Mouse (Mus musculus) limb, embryonic 10.5 days (tissue): ENCODE measurements at regions not wholly inside any gene's neighbourhood (a gene's known extent, or its start where the extent isn't known, plus 50 kb on each side); places are given as distances from the start of the nearest gene placed in this dataset.

ENCODE experiments used
- DNase-seq: peaks from one replicate; pipeline ENCODE4 v3.0.0-alpha.2; 2017; ENCODE audit warnings: low spot score
- H3K27ac ChIP-seq: fragments of 300-500 bp; sonication (generic); 2 replicates; pipeline ENCODE4 v1.5.1; 2016; ENCODE audit warnings: mild to moderate bottlenecking
- H3K27me3 ChIP-seq: fragments of 300-500 bp; sonication (generic); 2 replicates; pipeline ENCODE4 v1.6.1; 2016; ENCODE audit warnings: low read depth, mild to moderate bottlenecking; ENCODE audit not compliant: poor library complexity, severe bottlenecking
- H3K36me3 ChIP-seq: fragments of 300-500 bp; sonication (generic); 2 replicates; pipeline ENCODE4 v1.6.1; 2016; ENCODE audit warnings: mild to moderate bottlenecking, moderate library complexity
- H3K4me1 ChIP-seq: fragments of 300-500 bp; sonication (generic); 2 replicates; pipeline ENCODE4 v1.6.1; 2016
- H3K4me3 ChIP-seq: fragments of 300-500 bp; sonication (generic); 2 replicates; pipeline ENCODE4 v1.5.1; 2016; ENCODE audit warnings: mild to moderate bottlenecking, moderate library complexity
- H3K9me3 ChIP-seq: fragments of 300-500 bp; sonication (generic); replicated peaks from 2 replicates; pipeline ENCODE4 v1.6.1; 2016; ENCODE audit warnings: mild to moderate bottlenecking
- WGBS: fragments of 180-500 bp; shearing (Covaris S2); methylation state at CpG from one replicate; pipeline ENCODE4 v1.1.7; 2016; 5-methylcytosine and 5-hydroxymethylcytosine counted together

DNA sequence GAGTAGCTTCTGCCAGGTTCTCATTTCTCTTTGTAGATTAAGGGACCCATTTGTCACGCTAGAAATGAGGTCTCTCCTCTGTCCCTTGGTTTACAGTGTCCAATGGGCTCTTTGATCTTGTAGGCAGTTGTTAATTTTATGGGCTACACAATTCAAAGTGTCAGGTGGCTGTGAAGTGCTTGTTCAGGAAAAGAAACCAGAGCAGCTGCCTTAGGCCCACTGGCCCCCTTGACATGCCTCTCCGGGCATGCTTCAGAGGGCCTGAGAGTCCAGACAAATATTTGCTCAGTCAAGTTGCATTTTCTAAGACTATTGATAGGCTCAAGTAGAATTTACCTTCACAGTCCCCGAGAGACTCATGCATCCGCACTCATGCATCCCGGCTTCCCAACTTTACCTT, 94.0 kb downstream of the Ackr3 start:
- peak overlapping the region; percentile 50; the same call in 1 of the 2 replicates for H3K27ac ChIP-seq
- 32% methylated on average over 5 of the region's 5 CpGs for WGBS
- DNase-seq: peak; percentile 56

DNA sequence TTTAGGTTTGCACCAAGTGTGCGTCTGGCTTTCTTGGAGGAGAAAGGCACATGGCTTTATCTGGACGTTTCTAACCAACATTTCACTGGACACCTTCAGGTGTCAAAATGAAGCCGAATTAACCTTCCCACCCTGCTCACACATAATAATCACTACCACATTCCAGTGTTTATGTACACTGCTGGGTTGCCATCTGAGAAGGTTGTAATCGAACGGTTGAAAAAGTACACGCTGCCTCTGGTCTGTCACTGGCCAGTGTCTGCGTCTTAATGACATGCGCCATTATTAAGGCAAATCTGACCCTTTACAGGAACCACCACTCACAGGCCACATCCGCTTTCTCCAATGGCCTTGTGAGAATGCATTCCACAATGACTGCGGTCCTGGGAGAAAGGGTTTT, 96.4 kb downstream of the Ackr3 start:
- peaks cover 26% of the 10 kb centered on the region for H3K27me3 ChIP-seq
- DNase-seq: peak; percentile 58

More for the DNA sequence above, 94.0 kb downstream of the Ackr3 start:
- Histone ChIP-seq H3K36me3 (no peaks in the 10 kb centered on the region), H3K4me1 (peaks cover 42% of the 10 kb centered on the region), H3K27me3 (peaks cover 43% of the 10 kb centered on the region), H3K4me3 (no peak overlapping the region), H3K9me3 (no peaks in the 10 kb centered on the region)

DNA sequence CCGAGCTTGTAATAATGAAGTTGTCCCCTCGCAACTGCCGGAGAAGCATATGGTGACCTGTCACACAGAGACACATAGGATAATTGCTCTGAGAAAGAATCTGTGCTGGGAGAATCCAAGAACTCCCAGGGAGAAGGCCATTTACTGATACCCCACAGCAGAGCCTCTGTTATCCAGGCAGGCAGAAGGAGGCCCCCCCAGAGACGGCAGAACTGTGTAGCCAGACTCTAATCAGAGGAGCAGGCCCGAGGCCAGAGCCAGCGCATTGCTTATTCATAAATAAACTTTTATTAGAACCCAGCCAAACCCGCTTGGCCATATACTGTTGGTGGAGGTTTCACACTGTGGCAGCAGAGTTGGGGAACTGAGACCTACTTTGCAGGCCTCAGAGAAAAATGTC, 100.6 kb downstream of the Ackr3 start:
- H3K4me1 ChIP-seq: peaks cover 26% of the 10 kb centered on the region
- peak overlapping the region; percentile 27; the same call in 1 of the 2 replicates for H3K27ac ChIP-seq
- no peaks in the 10 kb centered on the region; the same call in 1 of the 2 replicates for H3K9me3 ChIP-seq
- no peak overlapping the region for H3K4me3 ChIP-seq
- H3K27me3 ChIP-seq: 0 out of 2 replicates have a peak, but pooled peaks cover 5% of the 10 kb centered on the region
- H3K36me3 ChIP-seq: no peaks in the 10 kb centered on the region
- no peak for DNase-seq
- 36% methylated on average over 7 of the region's 7 CpGs for WGBS

More for the DNA sequence above, 96.4 kb downstream of the Ackr3 start:
- 32% methylated on average over 10 of the region's 10 CpGs for WGBS
- Histone ChIP-seq H3K4me1 (peaks cover 46% of the 10 kb centered on the region), H3K4me3 (no peak overlapping the region), H3K36me3 (no peaks in the 10 kb centered on the region), H3K9me3 (no peaks in the 10 kb centered on the region; the same call in 1 of the 2 replicates), H3K27ac (0 out of 2 replicates have a peak overlapping the region, but pooled peaks have one; percentile 75)

DNA sequence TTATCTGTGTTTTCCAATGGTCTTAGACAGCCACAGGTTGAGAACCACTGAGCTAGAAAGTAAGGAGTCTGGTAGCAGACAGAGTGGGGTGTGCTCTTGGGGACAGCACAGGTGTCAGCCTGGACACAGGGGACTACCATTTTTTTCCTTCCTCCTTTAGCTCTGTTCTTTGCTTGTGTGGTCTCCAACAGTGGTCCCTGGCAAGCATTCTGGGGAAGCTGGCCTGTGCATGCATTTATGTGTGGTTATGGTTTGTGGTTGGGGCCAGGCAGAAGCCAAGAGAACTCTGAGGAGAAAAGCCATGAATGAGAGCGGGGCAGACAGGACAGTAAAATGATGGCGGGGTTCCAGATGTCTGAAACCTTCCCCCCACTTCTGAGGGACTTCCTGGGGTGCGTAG, 107.2 kb downstream of the Ackr3 start:
- no peak overlapping the region for H3K4me3 ChIP-seq
- no peaks in the 10 kb centered on the region for H3K9me3 ChIP-seq
- no peak for DNase-seq
- 79% methylated on average over 3 of the region's 3 CpGs for WGBS
- H3K36me3 ChIP-seq: no peaks in the 10 kb centered on the region
- H3K4me1 ChIP-seq: peaks cover 11% of the 10 kb centered on the region; the same call in 1 of the 2 replicates
- H3K27ac ChIP-seq: no peak overlapping the region
- 0 out of 2 replicates have a peak, but pooled peaks cover 11% of the 10 kb centered on the region for H3K27me3 ChIP-seq

DNA sequence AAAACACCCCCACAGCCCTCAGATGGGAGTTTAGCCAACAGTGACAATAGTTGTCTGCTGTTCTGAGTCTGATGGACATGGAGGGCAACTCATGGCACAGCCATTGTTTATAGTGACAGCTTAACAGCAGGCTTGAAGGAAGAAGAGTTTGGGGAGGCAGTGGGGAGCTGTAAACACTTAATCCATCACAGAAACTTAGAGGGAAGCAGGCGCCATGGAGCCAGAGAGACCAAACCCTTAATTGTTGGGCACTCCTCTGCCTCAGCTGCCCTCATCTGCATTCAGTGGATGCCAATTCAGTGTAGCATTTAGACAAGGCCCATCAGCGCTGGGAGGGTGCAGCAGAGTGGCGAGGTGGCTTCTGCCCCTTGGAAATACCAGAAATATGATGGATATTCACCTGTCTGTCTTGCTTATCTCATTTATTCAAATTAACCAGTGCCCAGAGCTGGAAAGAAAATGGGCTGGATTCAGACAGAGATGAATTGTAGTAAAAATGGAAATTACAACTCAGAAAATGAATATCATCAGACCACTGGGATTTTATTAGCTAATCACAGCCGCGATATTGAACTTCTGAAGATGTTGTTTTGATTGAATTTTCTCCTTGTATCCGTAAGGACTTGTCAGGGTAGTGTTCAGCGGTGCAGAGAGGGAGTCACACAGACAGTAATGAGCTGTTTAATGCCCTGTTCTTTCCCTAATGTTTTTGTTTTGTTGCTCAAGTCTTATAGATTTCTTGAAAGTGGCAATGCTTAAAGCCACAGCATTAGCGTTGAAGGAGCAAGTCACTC, 108.1 kb downstream of the Ackr3 start:
- no peak for DNase-seq
- peaks cover 11% of the 10 kb centered on the region; the same call in 1 of the 2 replicates for H3K4me1 ChIP-seq
- 65% methylated on average over 8 of the region's 8 CpGs for WGBS
- no peaks in the 10 kb centered on the region for H3K36me3 ChIP-seq
- H3K27ac ChIP-seq: no peak overlapping the region
- no peak overlapping the region for H3K4me3 ChIP-seq
- no peaks in the 10 kb centered on the region for H3K9me3 ChIP-seq
- 0 out of 2 replicates have a peak, but pooled peaks cover 11% of the 10 kb centered on the region for H3K27me3 ChIP-seq

DNA sequence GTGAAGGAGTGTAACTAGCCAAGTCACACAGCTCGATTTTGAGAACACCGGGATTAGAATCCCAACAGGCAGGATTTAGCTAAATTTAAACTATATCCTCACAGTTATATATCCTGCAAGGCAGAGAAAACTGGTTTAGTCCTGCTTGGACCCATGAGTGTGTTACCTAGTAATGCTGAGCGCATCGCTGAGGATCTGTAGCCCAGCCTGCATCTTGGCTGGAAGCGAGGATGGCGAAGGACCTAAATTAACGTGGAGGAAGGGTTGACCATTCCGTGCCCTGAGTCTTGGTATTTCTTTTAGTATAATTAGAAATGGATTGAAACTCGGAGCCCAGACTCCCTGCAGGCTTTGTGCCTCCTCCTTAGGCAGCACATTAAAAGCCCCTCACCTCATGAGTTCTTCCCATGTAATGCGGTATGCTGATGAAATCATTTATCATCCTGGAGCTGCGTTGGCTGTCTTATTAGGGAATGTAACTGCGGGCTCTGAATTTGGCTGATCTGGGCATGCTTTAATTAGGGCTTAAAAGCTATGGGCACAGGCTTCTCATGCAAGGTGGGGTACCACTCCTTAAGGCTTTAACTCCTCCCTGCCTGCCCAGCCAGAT, 110.1 kb downstream of the Ackr3 start:
- Histone ChIP-seq H3K27ac (no peak overlapping the region), H3K36me3 (no peaks in the 10 kb centered on the region), H3K4me1 (peaks cover 11% of the 10 kb centered on the region; the same call in 1 of the 2 replicates), H3K27me3 (0 out of 2 replicates have a peak, but pooled peaks cover 14% of the 10 kb centered on the region), H3K4me3 (no peak overlapping the region), H3K9me3 (no peaks in the 10 kb centered on the region)
- no peak for DNase-seq
- 81% methylated on average over 12 of the region's 12 CpGs for WGBS

DNA sequence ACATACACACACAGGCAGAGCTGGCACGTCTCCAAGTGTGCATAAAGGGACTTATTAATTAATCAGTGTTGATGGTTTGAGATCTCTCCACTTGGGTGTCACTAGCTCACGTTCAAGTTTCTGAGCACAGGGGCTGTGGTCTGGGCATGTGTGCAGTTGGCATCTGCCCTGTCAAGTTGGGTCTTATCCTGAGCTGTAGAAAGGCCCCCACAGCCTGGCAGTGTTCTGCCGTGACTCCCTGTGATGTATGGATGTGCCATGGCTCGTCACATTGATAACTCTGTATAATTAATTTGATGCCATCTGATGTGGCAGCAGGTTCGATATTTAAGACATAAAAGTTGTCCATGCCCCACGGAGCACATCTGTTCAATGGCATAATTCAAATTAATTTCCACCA, 114.1 kb downstream of the Ackr3 start:
- Histone ChIP-seq H3K36me3 (no peaks in the 10 kb centered on the region), H3K27me3 (0 out of 2 replicates have a peak, but pooled peaks cover 19% of the 10 kb centered on the region), H3K4me3 (no peak overlapping the region), H3K4me1 (peaks cover 18% of the 10 kb centered on the region), H3K9me3 (no peaks in the 10 kb centered on the region), H3K27ac (no peak overlapping the region)
- WGBS: 91% methylated on average over 6 of the region's 6 CpGs
- DNase-seq: no peak

DNA sequence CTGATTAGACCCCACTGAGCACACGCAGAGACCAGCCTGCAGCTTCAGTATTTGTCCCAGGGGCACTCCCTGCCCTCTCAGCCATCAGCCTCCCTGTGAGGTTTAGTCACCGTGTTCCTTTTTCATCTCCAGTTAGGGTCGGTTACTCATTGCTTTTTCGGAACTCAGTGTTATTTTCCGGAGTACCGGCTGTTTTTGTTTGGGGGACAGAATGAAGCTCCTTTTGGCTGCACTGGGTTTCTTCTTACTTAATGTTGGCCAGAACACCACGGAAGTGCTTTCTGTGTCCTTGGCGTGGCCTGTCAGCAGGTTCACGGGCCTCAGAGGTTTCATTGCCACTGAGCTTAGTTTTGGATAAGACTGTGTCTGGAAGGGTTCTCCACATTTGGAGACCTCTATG, 114.7 kb downstream of the Ackr3 start:
- no peak overlapping the region for H3K4me3 ChIP-seq
- H3K27ac ChIP-seq: no peak overlapping the region
- no peaks in the 10 kb centered on the region for H3K9me3 ChIP-seq
- WGBS: 89% methylated on average over 9 of the region's 9 CpGs
- 0 out of 2 replicates have a peak, but pooled peaks cover 22% of the 10 kb centered on the region for H3K27me3 ChIP-seq
- no peak for DNase-seq
- no peaks in the 10 kb centered on the region for H3K36me3 ChIP-seq
- H3K4me1 ChIP-seq: peaks cover 18% of the 10 kb centered on the region

DNA sequence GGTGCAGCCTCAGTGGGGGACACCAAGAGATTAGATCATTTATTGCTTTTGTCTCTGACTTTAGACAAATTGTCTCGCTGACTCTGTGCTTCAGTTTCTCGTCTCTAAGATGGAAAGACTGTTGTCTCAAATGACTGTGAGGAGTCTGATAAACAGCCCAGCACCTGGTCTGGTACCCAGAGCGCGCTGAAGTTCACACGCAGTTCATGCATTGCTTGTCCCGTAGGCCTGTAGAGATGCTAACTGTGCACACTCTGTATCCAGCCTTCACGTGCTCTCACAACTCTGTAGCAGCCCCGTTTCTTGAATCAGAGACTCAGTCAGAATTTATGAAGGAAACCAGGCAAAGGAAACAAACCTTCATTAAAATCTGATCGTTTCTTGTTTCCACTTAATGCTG, 116.7 kb downstream of the Ackr3 start:
- Histone ChIP-seq H3K4me3 (no peak overlapping the region), H3K4me1 (peaks cover 22% of the 10 kb centered on the region), H3K36me3 (no peaks in the 10 kb centered on the region), H3K9me3 (no peaks in the 10 kb centered on the region), H3K27ac (0 out of 2 replicates have a peak overlapping the region, but pooled peaks have one; percentile 27), H3K27me3 (0 out of 2 replicates have a peak, but pooled peaks cover 21% of the 10 kb centered on the region)
- no peak for DNase-seq
- 58% methylated on average over 9 of the region's 9 CpGs for WGBS

DNA sequence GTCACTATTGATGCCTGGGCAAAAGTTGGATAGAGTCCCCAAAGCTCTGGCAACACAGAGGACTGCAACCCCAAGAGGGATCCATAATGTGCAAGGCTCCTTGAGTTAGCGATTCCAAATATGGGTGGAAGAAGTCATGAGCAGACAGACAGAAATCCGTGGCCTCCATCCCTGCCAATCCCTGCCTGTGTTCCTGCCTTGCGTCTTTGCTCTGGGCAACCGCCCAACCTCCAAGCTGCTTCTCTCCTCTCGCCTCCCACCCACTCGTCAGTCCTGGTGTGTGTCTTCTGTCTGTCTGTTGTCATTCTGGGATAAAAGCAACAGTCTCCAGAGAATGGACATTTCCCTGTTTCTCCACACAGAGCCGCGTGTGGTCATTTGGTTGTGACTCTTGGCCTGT, 117.7 kb downstream of the Ackr3 start:
- no peaks in the 10 kb centered on the region for H3K9me3 ChIP-seq
- H3K27me3 ChIP-seq: peaks cover 28% of the 10 kb centered on the region; the same call in 1 of the 2 replicates
- H3K36me3 ChIP-seq: no peaks in the 10 kb centered on the region
- DNase-seq: no peak
- H3K4me1 ChIP-seq: peaks cover 27% of the 10 kb centered on the region
- 90% methylated on average over 8 of the region's 8 CpGs for WGBS
- no peak overlapping the region for H3K27ac ChIP-seq
- H3K4me3 ChIP-seq: no peak overlapping the region

DNA sequence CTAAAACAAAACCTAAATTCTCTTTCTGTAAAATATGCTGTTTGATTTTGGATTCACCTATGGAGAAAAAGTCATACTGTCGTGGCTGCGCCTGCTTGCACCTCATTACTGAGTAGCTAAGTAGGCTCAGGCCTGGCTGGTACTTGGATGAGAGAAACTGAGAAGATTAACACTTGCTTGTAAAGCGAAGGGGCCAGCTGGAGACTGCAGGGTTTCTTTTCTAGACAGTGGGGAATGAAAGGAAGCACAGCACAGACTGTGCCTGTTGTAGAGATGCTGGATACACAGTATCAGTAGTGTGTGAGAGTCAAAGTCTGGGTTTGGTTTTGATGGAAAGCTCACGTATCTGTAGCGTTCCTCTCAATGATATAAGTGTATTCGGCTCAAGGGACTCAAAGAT, 123.5 kb downstream of the Ackr3 start:
- no peak overlapping the region for H3K27ac ChIP-seq
- no peak for DNase-seq
- 61% methylated on average over 6 of the region's 6 CpGs for WGBS

DNA sequence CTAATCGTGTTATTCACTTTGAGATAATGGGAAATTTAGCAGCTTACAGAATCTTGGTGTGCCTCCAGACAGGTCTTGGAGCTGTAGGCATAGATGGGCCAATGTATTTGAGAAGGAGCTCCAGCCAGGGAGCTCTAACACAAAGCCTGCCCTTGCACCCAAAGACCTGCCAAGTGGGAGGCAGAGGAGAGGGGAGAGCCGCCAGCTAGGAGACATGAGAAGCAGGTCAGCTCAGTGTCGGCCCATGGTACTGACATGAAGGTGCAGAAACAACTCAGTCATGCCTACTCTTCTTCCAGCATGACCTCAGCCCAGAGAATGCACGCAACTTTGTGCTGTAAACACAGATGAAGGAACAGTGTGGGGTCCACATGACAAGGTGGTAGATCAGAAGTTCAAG, 128.8 kb downstream of the Ackr3 start:
- no peaks in the 10 kb centered on the region for H3K9me3 ChIP-seq
- H3K36me3 ChIP-seq: no peaks in the 10 kb centered on the region
- peaks cover 18% of the 10 kb centered on the region for H3K27me3 ChIP-seq
- H3K4me3 ChIP-seq: no peak overlapping the region
- 92% methylated on average over 4 of the region's 4 CpGs for WGBS
- H3K4me1 ChIP-seq: peaks cover 49% of the 10 kb centered on the region
- no peak overlapping the region for H3K27ac ChIP-seq
- no peak for DNase-seq

More for the DNA sequence above, 123.5 kb downstream of the Ackr3 start:
- H3K9me3 ChIP-seq: no peaks in the 10 kb centered on the region
- no peaks in the 10 kb centered on the region for H3K36me3 ChIP-seq
- H3K27me3 ChIP-seq: peaks cover 15% of the 10 kb centered on the region; the same call in 1 of the 2 replicates
- H3K4me1 ChIP-seq: peaks cover 23% of the 10 kb centered on the region
- no peak overlapping the region for H3K4me3 ChIP-seq
